In genomic region chr1:80654177-80654576, GRCm38 (mm10) we compare ENCODE assay signal across 25 mouse cellular contexts.
DNase-seq lines count a peak whose midpoint lies in the region; ATAC-seq and TF ChIP-seq lines count a peak whose summit lies in the region.
"Had no signal": no experiment of that assay in that cellular context is flagged by ENCODE, and none has a peak within 500 bp of the region (broad histone marks: within the 10 kb centered on the region; RNA-seq: fewer than 3 reads in every experiment).

No protein-coding gene starts in this region.

- H3K4me2 ChIP-seq in embryonic facial prominence, embryonic 14.5 days (ENCODE audit: low read depth, low read length) = no peak overlapping the region
- H3K4me2 ChIP-seq in forebrain, postnatal 0 days (ENCODE audit: low read depth) = no peak overlapping the region
- no peak overlapping the region for H3K4me2 ChIP-seq in forebrain, embryonic 15.5 days (replicated peaks)
- H3K4me2 ChIP-seq: embryonic facial prominence, embryonic 12.5 days; heart, embryonic 12.5 days; heart, embryonic 15.5 days; hindbrain, embryonic 12.5 days; hindbrain, embryonic 15.5 days; intestine, embryonic 15.5 days had no signal

- 66% methylated on average over 1 of the region's 1 CpGs for WGBS in embryonic facial prominence, embryonic 14.5 days
- 90% methylated on average over 1 of the region's 1 CpGs for WGBS in embryonic facial prominence, embryonic 10.5 days
- 52% methylated on average over 1 of the region's 1 CpGs for WGBS in forebrain, postnatal 0 days
- WGBS in forebrain, embryonic 15.5 days = 78% methylated on average over 1 of the region's 1 CpGs

- no peak for ATAC-seq in embryonic facial prominence, embryonic 14.5 days (ENCODE audit: low read depth)
- peak; percentile 60 for ATAC-seq in forebrain, postnatal 0 days
- no peak for ATAC-seq in forebrain, embryonic 15.5 days (replicated peaks)
- ATAC-seq: intestine, embryonic 15.5 days; Patski had no signal

- no peak overlapping the region for H3K27ac ChIP-seq in embryonic facial prominence, embryonic 14.5 days (replicated peaks; ENCODE audit: low read depth, low read length)
- H3K27ac ChIP-seq in embryonic facial prominence, embryonic 10.5 days (replicated peaks) = no peak overlapping the region
- H3K27ac ChIP-seq in forebrain, postnatal 0 days (ENCODE audit: low read depth, low read length) = no peak overlapping the region
- no peak overlapping the region for H3K27ac ChIP-seq in forebrain, embryonic 15.5 days (replicated peaks)
- H3K27ac ChIP-seq: embryonic facial prominence, embryonic 12.5 days; heart, embryonic 15.5 days; hindbrain, embryonic 12.5 days; hindbrain, embryonic 15.5 days; intestine, embryonic 15.5 days had no signal

- DNase-seq in embryonic facial prominence, embryonic 14.5 days (ENCODE audit: low spot score) = peak; percentile 28
- DNase-seq in embryonic facial prominence, embryonic 10.5 days (ENCODE audit: low spot score) = no peak
- peak; percentile 22 for DNase-seq in forebrain, postnatal 0 days
- peak; percentile 74 for DNase-seq in Muller cell, postnatal 12 days (ENCODE audit: inconsistent ontology term)
- DNase-seq in cerebellum, adult 18-20 months = no peak
- DNase-seq: adrenal gland, postnatal 10 days; adrenal gland, postnatal 36 days; cerebellum, adult 11-12 months; cerebellum, adult 9-10 months; cerebellum, postnatal 14 days; gastrocnemius, postnatal 25 days; heart, adult 18-20 months; heart, postnatal 10 days; heart, postnatal 4 days; kidney, adult 11 months; kidney, adult 8-10 months had no signal

- no peak overlapping the region for H3K9ac ChIP-seq in embryonic facial prominence, embryonic 14.5 days (ENCODE audit: low read depth, low read length)
- no peak overlapping the region for H3K9ac ChIP-seq in forebrain, postnatal 0 days
- H3K9ac ChIP-seq in forebrain, embryonic 15.5 days (replicated peaks) = no peak overlapping the region
- H3K9ac ChIP-seq: embryonic facial prominence, embryonic 12.5 days; heart, embryonic 12.5 days; heart, embryonic 15.5 days; hindbrain, embryonic 12.5 days; hindbrain, embryonic 15.5 days; intestine, embryonic 15.5 days had no signal

- H3K4me1 ChIP-seq in embryonic facial prominence, embryonic 14.5 days (ENCODE audit: control insufficient read depth, insufficient read depth, low read length) = no peaks in the 10 kb centered on the region
- H3K4me1 ChIP-seq in embryonic facial prominence, embryonic 10.5 days = no peaks in the 10 kb centered on the region
- no peaks in the 10 kb centered on the region for H3K4me1 ChIP-seq in forebrain, postnatal 0 days (ENCODE audit: insufficient read depth)
- no peaks in the 10 kb centered on the region for H3K4me1 ChIP-seq in forebrain, embryonic 15.5 days
- H3K4me1 ChIP-seq: embryonic facial prominence, embryonic 12.5 days; heart, embryonic 12.5 days; heart, embryonic 15.5 days; hindbrain, embryonic 12.5 days; intestine, embryonic 15.5 days had no signal

- no peak for TF ChIP-seq CTCF in forebrain, postnatal 0 days (IDR thresholded peaks at IDR 0.05; ENCODE audit: low read depth)

- H3K9me3 ChIP-seq in embryonic facial prominence, embryonic 14.5 days (ENCODE audit: control insufficient read depth, low read length) = no peaks in the 10 kb centered on the region
- H3K9me3 ChIP-seq in embryonic facial prominence, embryonic 10.5 days = no peaks in the 10 kb centered on the region
- no peaks in the 10 kb centered on the region for H3K9me3 ChIP-seq in forebrain, postnatal 0 days (ENCODE audit: low read length)
- H3K9me3 ChIP-seq in forebrain, embryonic 15.5 days = no peaks in the 10 kb centered on the region
- H3K9me3 ChIP-seq: embryonic facial prominence, embryonic 12.5 days; heart, embryonic 12.5 days; heart, embryonic 15.5 days; hindbrain, embryonic 12.5 days; hindbrain, embryonic 15.5 days; intestine, embryonic 15.5 days had no signal

- no peaks in the 10 kb centered on the region for H3K27me3 ChIP-seq in embryonic facial prominence, embryonic 14.5 days (replicated peaks; ENCODE audit: control insufficient read depth, insufficient read depth, low read length)
- H3K27me3 ChIP-seq in embryonic facial prominence, embryonic 10.5 days (replicated peaks; ENCODE audit: low read depth, poor library complexity, severe bottlenecking) = no peaks in the 10 kb centered on the region
- no peaks in the 10 kb centered on the region for H3K27me3 ChIP-seq in forebrain, postnatal 0 days (ENCODE audit: insufficient read depth, low read length)
- no peaks in the 10 kb centered on the region for H3K27me3 ChIP-seq in forebrain, embryonic 15.5 days
- H3K27me3 ChIP-seq: embryonic facial prominence, embryonic 12.5 days; heart, embryonic 12.5 days; heart, embryonic 15.5 days; hindbrain, embryonic 12.5 days; hindbrain, embryonic 15.5 days; intestine, embryonic 15.5 days; Patski had no signal

- H3K4me3 ChIP-seq in embryonic facial prominence, embryonic 14.5 days (ENCODE audit: low read depth, low read length) = no peak overlapping the region
- H3K4me3 ChIP-seq in embryonic facial prominence, embryonic 10.5 days = no peak overlapping the region
- no peak overlapping the region for H3K4me3 ChIP-seq in forebrain, postnatal 0 days (ENCODE audit: low read depth, low read length)
- no peak overlapping the region for H3K4me3 ChIP-seq in forebrain, embryonic 15.5 days
- H3K4me3 ChIP-seq: embryonic facial prominence, embryonic 12.5 days; erythroblast, embryonic 14.5 days; heart, embryonic 12.5 days; heart, embryonic 15.5 days; hindbrain, embryonic 12.5 days; hindbrain, embryonic 15.5 days; intestine, embryonic 15.5 days had no signal

- H3K36me3 ChIP-seq in embryonic facial prominence, embryonic 14.5 days (ENCODE audit: control insufficient read depth, insufficient read depth, low read length) = no peaks in the 10 kb centered on the region
- no peaks in the 10 kb centered on the region for H3K36me3 ChIP-seq in embryonic facial prominence, embryonic 10.5 days (replicated peaks)
- no peaks in the 10 kb centered on the region for H3K36me3 ChIP-seq in forebrain, postnatal 0 days (ENCODE audit: insufficient read depth)
- H3K36me3 ChIP-seq in forebrain, embryonic 15.5 days = no peaks in the 10 kb centered on the region
- H3K36me3 ChIP-seq: embryonic facial prominence, embryonic 12.5 days; heart, embryonic 12.5 days; heart, embryonic 15.5 days; hindbrain, embryonic 12.5 days; hindbrain, embryonic 15.5 days; intestine, embryonic 15.5 days had no signal

Comparison
In these comparisons a context has a peak if more than half of its experiments do, and no peak if none do; other contexts are left out.
1. DNase-seq: peak in embryonic facial prominence, embryonic 14.5 days (single experiment), forebrain, postnatal 0 days (single experiment) and Muller cell, postnatal 12 days (single experiment); none in embryonic facial prominence, embryonic 10.5 days (single experiment) and cerebellum, adult 18-20 months (0 of 2).